Mouse (Mus musculus) cerebellum, postnatal 36 days (tissue): ENCODE data around the gene Cd247.

Source experiments
- DNase-seq, 2 experiments: peaks; one replicate each; pipeline ENCODE4 v3.0.0; 2021 to 2022; ENCODE audit warnings: mixed read lengths in 2 of 2

Cd247 gene

GRCm38 (mm10) chr1:165855759-165856545, 67.5 kb downstream of the Cd247 start:
- DNase-seq: no peak

- no peak for DNase-seq
These were observed 68.8 kb downstream of the Cd247 start for GRCm38 (mm10) chr1:165857279-165857678.

GRCm38 (mm10) chr1:165858356-165858755, 69.9 kb downstream of the Cd247 start:
- DNase-seq: no peak

GRCm38 (mm10) chr1:165860373-165861234, 72.1 kb downstream of the Cd247 start:
- no peak for DNase-seq

GRCm38 (mm10) chr1:165861235-165861609, 72.7 kb downstream of the Cd247 start:
- DNase-seq: no peak

- DNase-seq: no peak
These were observed 73.6 kb downstream of the Cd247 start for GRCm38 (mm10) chr1:165862059-165862458.

- no peak for DNase-seq
These were observed 76.6 kb downstream of the Cd247 start for GRCm38 (mm10) chr1:165864864-165865795.

GRCm38 (mm10) chr1:165866630-165867280, 78.3 kb downstream of the Cd247 start:
- no peak for DNase-seq

- DNase-seq: no peak
These were observed 80.2 kb downstream of the Cd247 start for GRCm38 (mm10) chr1:165868659-165869058.

GRCm38 (mm10) chr1:165874645-165875044, 86.2 kb downstream of the Cd247 start:
- DNase-seq: no peak

- no peak for DNase-seq
These were observed 87.2 kb downstream of the Cd247 start for GRCm38 (mm10) chr1:165875520-165876284.

- no peak for DNase-seq
These were observed 90.3 kb downstream of the Cd247 start for GRCm38 (mm10) chr1:165878751-165879150.

GRCm38 (mm10) chr1:165882146-165882900, 93.8 kb downstream of the Cd247 start:
- DNase-seq: peak; percentile 29 to 39

GRCm38 (mm10) chr1:165891686-165892085, 103.2 kb downstream of the Cd247 start:
- DNase-seq: no peak

GRCm38 (mm10) chr1:165903596-165903995, 115.1 kb downstream of the Cd247 start:
- DNase-seq: no peak

- DNase-seq: no peak
These were observed 119.7 kb downstream of the Cd247 start for GRCm38 (mm10) chr1:165908153-165908552.

GRCm38 (mm10) chr1:165908806-165909205, 120.3 kb downstream of the Cd247 start:
- no peak for DNase-seq

- DNase-seq: peak; percentile 77 to 80
These were observed 121.0 kb downstream of the Cd247 start for GRCm38 (mm10) chr1:165909471-165909870.

- no peak for DNase-seq
These were observed 125.4 kb downstream of the Cd247 start for GRCm38 (mm10) chr1:165913720-165914415.

GRCm38 (mm10) chr1:165914416-165914801, 125.9 kb downstream of the Cd247 start:
- DNase-seq: no peak
